ENCODE assay signal across 10 mouse cellular contexts in genomic region chr2:163166067-163166805, GRCm38 (mm10). TPM values are rescaled to one million over a fixed set of nuclear protein-coding genes. Genes with fewer than 3 reads are reported as not detected.
DNase-seq lines count a peak whose midpoint lies in the region; ATAC-seq lines count a peak whose summit lies in the region.
"Had no signal": no experiment of that assay in that cellular context is flagged by ENCODE, and none has a peak within 500 bp of the region (broad histone marks: within the 10 kb centered on the region; RNA-seq: fewer than 3 reads in every experiment).

No protein-coding gene starts in this region.

- no peaks in the 10 kb centered on the region for H3K27me3 ChIP-seq in embryonic facial prominence, embryonic 11.5 days (ENCODE audit: control insufficient read depth, insufficient read depth, low read length)
- H3K27me3 ChIP-seq in embryonic facial prominence, embryonic 10.5 days (replicated peaks; ENCODE audit: low read depth, poor library complexity, severe bottlenecking) = no peaks in the 10 kb centered on the region
- H3K27me3 ChIP-seq in midbrain, embryonic 12.5 days = peaks cover 8% of the 10 kb centered on the region; the same call in 1 of the 2 replicates
- no peaks in the 10 kb centered on the region for H3K27me3 ChIP-seq in midbrain, embryonic 15.5 days (replicated peaks)
- H3K27me3 ChIP-seq in hindbrain, embryonic 13.5 days = no peaks in the 10 kb centered on the region

- no peak overlapping the region for H3K9ac ChIP-seq in embryonic facial prominence, embryonic 11.5 days (replicated peaks; ENCODE audit: low read length)
- no peak overlapping the region for H3K9ac ChIP-seq in midbrain, embryonic 12.5 days (replicated peaks)
- H3K9ac ChIP-seq in midbrain, embryonic 15.5 days = no peak overlapping the region
- no peak overlapping the region for H3K9ac ChIP-seq in hindbrain, embryonic 13.5 days

- peak; percentile 49; the same call in 1 of the 2 replicates for ATAC-seq in embryonic facial prominence, embryonic 11.5 days (replicated peaks; ENCODE audit: insufficient number of reproducible peaks, low FRiP score, low TSS enrichment, low read depth)
- ATAC-seq in midbrain, embryonic 12.5 days (ENCODE audit: low FRiP score, low read depth) = 0 out of 2 replicates have a peak, but pooled peaks have one; percentile 16
- ATAC-seq in midbrain, embryonic 15.5 days (replicated peaks) = no peak
- ATAC-seq in hindbrain, embryonic 13.5 days (ENCODE audit: low FRiP score) = 0 out of 2 replicates have a peak, but pooled peaks have one; percentile 13

- H3K36me3 ChIP-seq in embryonic facial prominence, embryonic 11.5 days (replicated peaks; ENCODE audit: control insufficient read depth, insufficient read depth, low read depth, low read length) = no peaks in the 10 kb centered on the region
- H3K36me3 ChIP-seq in embryonic facial prominence, embryonic 10.5 days (replicated peaks) = no peaks in the 10 kb centered on the region
- H3K36me3 ChIP-seq in midbrain, embryonic 12.5 days = no peaks in the 10 kb centered on the region
- H3K36me3 ChIP-seq in midbrain, embryonic 15.5 days (replicated peaks) = no peaks in the 10 kb centered on the region
- no peaks in the 10 kb centered on the region for H3K36me3 ChIP-seq in hindbrain, embryonic 13.5 days

- 56% methylated on average over 13 of the region's 13 CpGs for WGBS in embryonic facial prominence, embryonic 11.5 days
- WGBS in embryonic facial prominence, embryonic 10.5 days = 60% methylated on average over 13 of the region's 13 CpGs
- WGBS in midbrain, embryonic 12.5 days = 70% methylated on average over 13 of the region's 13 CpGs
- 53% methylated on average over 13 of the region's 13 CpGs for WGBS in midbrain, embryonic 15.5 days
- 44% methylated on average over 13 of the region's 13 CpGs for WGBS in hindbrain, embryonic 13.5 days

- DNase-seq in embryonic facial prominence, embryonic 11.5 days (ENCODE audit: low spot score) = no peak
- no peak for DNase-seq in embryonic facial prominence, embryonic 10.5 days (ENCODE audit: low spot score)
- DNase-seq in skeletal muscle tissue, adult 2 months (ENCODE audit: low read depth, low spot score) = peak; percentile 2
- no peak for DNase-seq in right cerebral cortex, adult 18-20 months
- no peak for DNase-seq in left cerebral cortex, postnatal 14 days (ENCODE audit: low spot score in 2 of 2)
- DNase-seq: lung, postnatal 14 days; thymus, adult 2 months had no signal

- H3K4me3 ChIP-seq in embryonic facial prominence, embryonic 11.5 days (ENCODE audit: low read depth, low read length) = no peak overlapping the region
- no peak overlapping the region for H3K4me3 ChIP-seq in embryonic facial prominence, embryonic 10.5 days
- H3K4me3 ChIP-seq in midbrain, embryonic 12.5 days = no peak overlapping the region
- H3K4me3 ChIP-seq in midbrain, embryonic 15.5 days = no peak overlapping the region
- no peak overlapping the region for H3K4me3 ChIP-seq in hindbrain, embryonic 13.5 days

- H3K9me3 ChIP-seq in embryonic facial prominence, embryonic 11.5 days (replicated peaks; ENCODE audit: control insufficient read depth, low read length) = no peaks in the 10 kb centered on the region; the same call in 1 of the 2 replicates
- no peaks in the 10 kb centered on the region for H3K9me3 ChIP-seq in embryonic facial prominence, embryonic 10.5 days
- H3K9me3 ChIP-seq in midbrain, embryonic 12.5 days = 0 out of 2 replicates have a peak, but pooled peaks cover 3% of the 10 kb centered on the region
- no peaks in the 10 kb centered on the region for H3K9me3 ChIP-seq in midbrain, embryonic 15.5 days
- no peaks in the 10 kb centered on the region for H3K9me3 ChIP-seq in hindbrain, embryonic 13.5 days

- intact Hi-C loops in left cerebral cortex, postnatal 14 days (cut with DNase I) = no loop called here

- no peak overlapping the region for H3K27ac ChIP-seq in embryonic facial prominence, embryonic 11.5 days (replicated peaks; ENCODE audit: low read depth, low read length)
- H3K27ac ChIP-seq in embryonic facial prominence, embryonic 10.5 days (replicated peaks) = no peak overlapping the region
- no peak overlapping the region for H3K27ac ChIP-seq in midbrain, embryonic 12.5 days (replicated peaks)
- H3K27ac ChIP-seq in midbrain, embryonic 15.5 days = no peak overlapping the region
- no peak overlapping the region for H3K27ac ChIP-seq in hindbrain, embryonic 13.5 days

- H3K4me1 ChIP-seq in embryonic facial prominence, embryonic 11.5 days (ENCODE audit: control insufficient read depth, insufficient read depth, low read length) = no peaks in the 10 kb centered on the region
- peaks cover 18% of the 10 kb centered on the region for H3K4me1 ChIP-seq in embryonic facial prominence, embryonic 10.5 days
- H3K4me1 ChIP-seq in midbrain, embryonic 12.5 days = peaks cover 9% of the 10 kb centered on the region
- peaks cover 6% of the 10 kb centered on the region; the same call in 1 of the 2 replicates for H3K4me1 ChIP-seq in midbrain, embryonic 15.5 days
- H3K4me1 ChIP-seq in hindbrain, embryonic 13.5 days (replicated peaks) = peaks cover 12% of the 10 kb centered on the region

- no peak overlapping the region for H3K4me2 ChIP-seq in embryonic facial prominence, embryonic 11.5 days (ENCODE audit: low read depth, low read length)
- no peak overlapping the region for H3K4me2 ChIP-seq in midbrain, embryonic 12.5 days (replicated peaks)
- H3K4me2 ChIP-seq in midbrain, embryonic 15.5 days = no peak overlapping the region
- no peak overlapping the region for H3K4me2 ChIP-seq in hindbrain, embryonic 13.5 days

RNA-seq across cellular contexts. Expression of gene Tox2, which starts 36.7 kb away (rescaled TPM):
- 10.8 and 13.2 TPM in 2 replicates for polyA plus RNA-seq in embryonic facial prominence, embryonic 11.5 days (2014; fragmentation: Nextera tagmentation; extraction: Ambion mirVana)
- 16.3 and 17.8 TPM in 2 replicates for polyA plus RNA-seq in embryonic facial prominence, embryonic 10.5 days (2016; fragmentation: Nextera tagmentation; extraction: Ambion mirVana)
- polyA plus RNA-seq in midbrain, embryonic 12.5 days (2016; fragmentation: Nextera tagmentation; extraction: Ambion mirVana) = 38.1 and 39.4 TPM in 2 replicates
- polyA plus RNA-seq in midbrain, embryonic 15.5 days (2015; fragmentation: Nextera tagmentation; extraction: Ambion mirVana) = 47.4 and 55.1 TPM in 2 replicates
- 20.6 and 23.5 TPM in 2 replicates for polyA plus RNA-seq in hindbrain, embryonic 13.5 days (2015; fragmentation: Nextera tagmentation; extraction: Ambion mirVana)
- total RNA-seq in left cerebral cortex, postnatal 14 days (2021) = 10 to 100 TPM; 22.0 to 27.4 TPM
